Mouse (Mus musculus): ENCODE data around the gene Actr8. TPM values are rescaled to one million over a fixed set of nuclear protein-coding genes. Genes with fewer than 3 reads are reported as not detected.

The Actr8 gene
- total RNA-seq, 1 experiment: 54.3 TPM

- Histone ChIP-seq H3K4me3 (ENCODE audit: insufficient read depth in 1 of 2, low read depth in 1 of 2, low read length in 2 of 2, poor library complexity in 1 of 2, severe bottlenecking in 1 of 2) (no peak overlapping the region), H3K36me3 (ENCODE audit: control insufficient read depth, insufficient read depth, low read length, poor library complexity, severe bottlenecking) (no peaks in the 10 kb centered on the region; the same call in 1 of the 2 replicates), H3K27ac (ENCODE audit: insufficient read depth, low read depth, low read length, poor library complexity, severe bottlenecking) (no peak overlapping the region), H3K9ac (ENCODE audit: insufficient read depth, low read depth, low read length, poor library complexity, severe bottlenecking) (no peak overlapping the region), H3K4me1 (ENCODE audit: control insufficient read depth in 2 of 2, insufficient read depth in 2 of 2, low read length in 2 of 2, poor library complexity in 1 of 2) (no peaks in the 10 kb centered on the region), H3K9me3 (ENCODE audit: control insufficient read depth, insufficient read depth, low read depth, low read length) (no peaks in the 10 kb centered on the region)
- in situ Hi-C loops (cut with MboI; ENCODE audit: low sequenced_read_pairs in 2 of 2, unreplicated experiment in 2 of 2): no loop called here
- no peak for DNase-seq (ENCODE audit: low read depth, low spot score)
- TF ChIP-seq CHD2 (IDR thresholded peaks at IDR 0.05; ENCODE audit: low read depth, low read length) (no peak), ZC3H11A (IDR thresholded peaks at IDR 0.05; ENCODE audit: borderline replicate concordance, low read depth, low read length) (no peak), HCFC1 (IDR thresholded peaks at IDR 0.05; ENCODE audit: borderline replicate concordance, insufficient read depth, low read length) (no peak), ZNF384 (IDR thresholded peaks at IDR 0.05; ENCODE audit: low read depth, low read length) (no peak), MAFK (IDR thresholded peaks at IDR 0.05; ENCODE audit: insufficient read depth, low read depth, low read length) (no peak)
Observed at GRCm38 (mm10) chr14:30015008-30015407, 36.9 kb downstream of the Actr8 start.

GRCm38 (mm10) chr14:30016666-30017065, 38.5 kb downstream of the Actr8 start:
- Histone ChIP-seq H3K36me3 (ENCODE audit: control insufficient read depth, insufficient read depth, low read length, poor library complexity, severe bottlenecking) (no peaks in the 10 kb centered on the region; the same call in 1 of the 2 replicates), H3K4me3 (ENCODE audit: insufficient read depth in 1 of 2, low read depth in 1 of 2, low read length in 2 of 2, poor library complexity in 1 of 2, severe bottlenecking in 1 of 2) (no peak overlapping the region), H3K27ac (ENCODE audit: insufficient read depth, low read depth, low read length, poor library complexity, severe bottlenecking) (no peak overlapping the region), H3K9ac (ENCODE audit: insufficient read depth, low read depth, low read length, poor library complexity, severe bottlenecking) (no peak overlapping the region), H3K9me3 (ENCODE audit: control insufficient read depth, insufficient read depth, low read depth, low read length) (no peaks in the 10 kb centered on the region), H3K4me1 (ENCODE audit: control insufficient read depth in 2 of 2, insufficient read depth in 2 of 2, low read length in 2 of 2, poor library complexity in 1 of 2) (no peaks in the 10 kb centered on the region)
- in situ Hi-C loops (cut with MboI; ENCODE audit: low sequenced_read_pairs in 2 of 2, unreplicated experiment in 2 of 2): no loop called here
- no peak for TF ChIP-seq HCFC1 (IDR thresholded peaks at IDR 0.05; ENCODE audit: borderline replicate concordance, insufficient read depth, low read length)
- no peak for TF ChIP-seq ZNF384 (IDR thresholded peaks at IDR 0.05; ENCODE audit: low read depth, low read length)
- no peak for TF ChIP-seq CHD2 (IDR thresholded peaks at IDR 0.05; ENCODE audit: low read depth, low read length)
- TF ChIP-seq ZC3H11A (IDR thresholded peaks at IDR 0.05; ENCODE audit: borderline replicate concordance, low read depth, low read length): no peak
- no peak for TF ChIP-seq MAFK (IDR thresholded peaks at IDR 0.05; ENCODE audit: insufficient read depth, low read depth, low read length)
- DNase-seq (ENCODE audit: low read depth, low spot score): no peak

GRCm38 (mm10) chr14:30017794-30018462, 39.8 kb downstream of the Actr8 start:
- H3K9me3 ChIP-seq (ENCODE audit: control insufficient read depth, insufficient read depth, low read depth, low read length): no peaks in the 10 kb centered on the region
- DNase-seq (ENCODE audit: low read depth, low spot score): no peak
- no peaks in the 10 kb centered on the region; the same call in 1 of the 2 replicates for H3K36me3 ChIP-seq (ENCODE audit: control insufficient read depth, insufficient read depth, low read length, poor library complexity, severe bottlenecking)
- H3K9ac ChIP-seq (ENCODE audit: insufficient read depth, low read depth, low read length, poor library complexity, severe bottlenecking): no peak overlapping the region
- no peak overlapping the region for H3K27ac ChIP-seq (ENCODE audit: insufficient read depth, low read depth, low read length, poor library complexity, severe bottlenecking)
- no peaks in the 10 kb centered on the region for H3K4me1 ChIP-seq (ENCODE audit: control insufficient read depth in 2 of 2, insufficient read depth in 2 of 2, low read length in 2 of 2, poor library complexity in 1 of 2)
- in situ Hi-C loops (cut with MboI; ENCODE audit: low sequenced_read_pairs in 2 of 2, unreplicated experiment in 2 of 2): no loop called here
- TF ChIP-seq MAFK (IDR thresholded peaks at IDR 0.05; ENCODE audit: insufficient read depth, low read depth, low read length) (no peak), CHD2 (IDR thresholded peaks at IDR 0.05; ENCODE audit: low read depth, low read length) (no peak), HCFC1 (IDR thresholded peaks at IDR 0.05; ENCODE audit: borderline replicate concordance, insufficient read depth, low read length) (no peak)
- H3K4me3 ChIP-seq (ENCODE audit: insufficient read depth in 1 of 2, low read depth in 1 of 2, low read length in 2 of 2, poor library complexity in 1 of 2, severe bottlenecking in 1 of 2): no peak overlapping the region

GRCm38 (mm10) chr14:30018463-30018801, 40.3 kb downstream of the Actr8 start:
- in situ Hi-C loops (cut with MboI; ENCODE audit: low sequenced_read_pairs in 2 of 2, unreplicated experiment in 2 of 2): no loop called here
- DNase-seq (ENCODE audit: low read depth, low spot score): no peak
- H3K27ac ChIP-seq (ENCODE audit: insufficient read depth, low read depth, low read length, poor library complexity, severe bottlenecking): no peak overlapping the region
- H3K36me3 ChIP-seq (ENCODE audit: control insufficient read depth, insufficient read depth, low read length, poor library complexity, severe bottlenecking): no peaks in the 10 kb centered on the region; the same call in 1 of the 2 replicates
- TF ChIP-seq ZC3H11A (IDR thresholded peaks at IDR 0.05; ENCODE audit: borderline replicate concordance, low read depth, low read length): no peak
- no peak for TF ChIP-seq MAFK (IDR thresholded peaks at IDR 0.05; ENCODE audit: insufficient read depth, low read depth, low read length)
- no peak for TF ChIP-seq CHD2 (IDR thresholded peaks at IDR 0.05; ENCODE audit: low read depth, low read length)
- no peak for TF ChIP-seq HCFC1 (IDR thresholded peaks at IDR 0.05; ENCODE audit: borderline replicate concordance, insufficient read depth, low read length)
- no peak for TF ChIP-seq ZNF384 (IDR thresholded peaks at IDR 0.05; ENCODE audit: low read depth, low read length)
- H3K9ac ChIP-seq (ENCODE audit: insufficient read depth, low read depth, low read length, poor library complexity, severe bottlenecking): no peak overlapping the region
- no peaks in the 10 kb centered on the region for H3K9me3 ChIP-seq (ENCODE audit: control insufficient read depth, insufficient read depth, low read depth, low read length)
- no peak overlapping the region for H3K4me3 ChIP-seq (ENCODE audit: insufficient read depth in 1 of 2, low read depth in 1 of 2, low read length in 2 of 2, poor library complexity in 1 of 2, severe bottlenecking in 1 of 2)
- H3K4me1 ChIP-seq (ENCODE audit: control insufficient read depth in 2 of 2, insufficient read depth in 2 of 2, low read length in 2 of 2, poor library complexity in 1 of 2): no peaks in the 10 kb centered on the region
